Mouse (Mus musculus): ENCODE results near the gene Olfr297. TPM values are rescaled to one million over a fixed set of nuclear protein-coding genes. Genes with fewer than 3 reads are reported as not detected.

Olfr297 gene
- not detected in 2 replicates for polyA plus RNA-seq (2015; fragmentation: Nextera tagmentation; extraction: Ambion mirVana)

GRCm38 (mm10) chr7:86519668-86520067 lies at the start of gene Olfr297:
Gene Olfr297, plus strand, starts transcription at chr7:86519968.
- no peaks in the 10 kb centered on the region for H3K4me1 ChIP-seq (replicated peaks; ENCODE audit: control insufficient read depth, insufficient read depth, low read length)
- H3K4me2 ChIP-seq (ENCODE audit: low read depth, low read length) = no peak within 1 kb of the TSS
- H3K9me3 ChIP-seq (ENCODE audit: control insufficient read depth, low read length) = no peaks in the 10 kb centered on the region
- no peak for ATAC-seq (ENCODE audit: low read depth)
- H3K4me3 ChIP-seq (ENCODE audit: low read length) = no peak within 1 kb of the TSS
- H3K36me3 ChIP-seq (ENCODE audit: control insufficient read depth, insufficient read depth, low read length) = no peaks in the 10 kb centered on the region
- no peaks in the 10 kb centered on the region for H3K27me3 ChIP-seq (ENCODE audit: control insufficient read depth, insufficient read depth, low read depth, low read length)
- no peak within 1 kb of the TSS for H3K9ac ChIP-seq (ENCODE audit: low read length)
- no peak within 1 kb of the TSS for H3K27ac ChIP-seq (ENCODE audit: low read length)

GRCm38 (mm10) chr7:86492384-86492783 lies 27.4 kb upstream of the Olfr297 start, which contains the start of gene Olfr298:
Gene Olfr298, minus strand, starts transcription at chr7:86492484.
- WGBS = 79% methylated on average over 1 of the region's 1 CpGs
- no peaks in the 10 kb centered on the region for H3K36me3 ChIP-seq (ENCODE audit: control insufficient read depth, insufficient read depth, low read length)
- ATAC-seq (ENCODE audit: low read depth) = no peak
- H3K4me3 ChIP-seq (ENCODE audit: low read length) = no peak within 1 kb of the TSS
- no peak within 1 kb of the TSS for H3K4me2 ChIP-seq (ENCODE audit: low read depth, low read length)
- no peak within 1 kb of the TSS for H3K9ac ChIP-seq (ENCODE audit: low read length)
- H3K27ac ChIP-seq (ENCODE audit: low read length) = no peak within 1 kb of the TSS
- no peaks in the 10 kb centered on the region for H3K9me3 ChIP-seq (ENCODE audit: control insufficient read depth, low read length)
- no peaks in the 10 kb centered on the region for H3K27me3 ChIP-seq (ENCODE audit: control insufficient read depth, insufficient read depth, low read depth, low read length)
- no peaks in the 10 kb centered on the region for H3K4me1 ChIP-seq (replicated peaks; ENCODE audit: control insufficient read depth, insufficient read depth, low read length)

Other genes starting within 250 kb of the Olfr297 start
- not detected in 2 replicates for gene Olfr310, start 242.8 kb upstream of the Olfr297 start, polyA plus RNA-seq (2015; fragmentation: Nextera tagmentation; extraction: Ambion mirVana)
- gene Olfr309, start 206.3 kb upstream of the Olfr297 start, polyA plus RNA-seq (2015; fragmentation: Nextera tagmentation; extraction: Ambion mirVana) = not detected in 2 replicates
- not detected in 2 replicates for gene Olfr308, start 194.3 kb upstream of the Olfr297 start, polyA plus RNA-seq (2015; fragmentation: Nextera tagmentation; extraction: Ambion mirVana)
- not detected in 2 replicates for gene Olfr307, start 182.4 kb upstream of the Olfr297 start, polyA plus RNA-seq (2015; fragmentation: Nextera tagmentation; extraction: Ambion mirVana)
- gene Olfr305, start 153.0 kb upstream of the Olfr297 start, polyA plus RNA-seq (2015; fragmentation: Nextera tagmentation; extraction: Ambion mirVana) = not detected in 2 replicates
- gene Olfr304, start 133.3 kb upstream of the Olfr297 start, polyA plus RNA-seq (2015; fragmentation: Nextera tagmentation; extraction: Ambion mirVana) = not detected in 2 replicates
- gene Olfr303, start 122.2 kb upstream of the Olfr297 start, polyA plus RNA-seq (2015; fragmentation: Nextera tagmentation; extraction: Ambion mirVana) = not detected in 2 replicates
- not detected in 2 replicates for gene Olfr301, start 116.1 kb upstream of the Olfr297 start, polyA plus RNA-seq (2015; fragmentation: Nextera tagmentation; extraction: Ambion mirVana)
- not detected in 2 replicates for gene Olfr299, start 60.0 kb upstream of the Olfr297 start, polyA plus RNA-seq (2015; fragmentation: Nextera tagmentation; extraction: Ambion mirVana)
- not detected in 2 replicates for gene Olfr298, start 27.5 kb upstream of the Olfr297 start, polyA plus RNA-seq (2015; fragmentation: Nextera tagmentation; extraction: Ambion mirVana)
- not detected in 2 replicates for gene Olfr295, start 63.9 kb downstream of the Olfr297 start, polyA plus RNA-seq (2015; fragmentation: Nextera tagmentation; extraction: Ambion mirVana)
- gene Olfr294, start 96.7 kb downstream of the Olfr297 start, polyA plus RNA-seq (2015; fragmentation: Nextera tagmentation; extraction: Ambion mirVana) = not detected in 2 replicates
- not detected in 2 replicates for gene Olfr293, start 129.1 kb downstream of the Olfr297 start, polyA plus RNA-seq (2015; fragmentation: Nextera tagmentation; extraction: Ambion mirVana)
- not detected in 2 replicates for gene Olfr292, start 168.4 kb downstream of the Olfr297 start, polyA plus RNA-seq (2015; fragmentation: Nextera tagmentation; extraction: Ambion mirVana)